ENCODE assay signal across 20 mouse cellular contexts in the genomic region with DNA sequence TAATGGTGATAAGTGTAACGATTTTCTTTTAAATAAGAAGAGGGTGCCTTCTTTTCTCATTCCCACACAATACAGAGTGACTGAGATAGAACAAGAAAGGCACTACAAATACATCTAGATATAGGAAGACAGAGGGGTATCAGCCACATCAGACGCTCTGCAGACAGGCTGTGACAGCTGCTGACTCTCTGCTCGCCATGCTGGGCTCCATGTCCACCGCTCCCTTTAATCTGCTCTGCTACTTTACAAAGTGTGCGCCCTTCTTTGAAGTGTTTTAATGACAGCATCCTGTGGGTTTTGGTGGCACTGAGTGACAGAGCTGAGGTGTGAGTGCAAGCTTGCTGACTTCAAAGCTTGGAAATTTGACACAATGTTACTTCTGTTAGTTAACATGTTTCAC.
DNase-seq lines count a peak whose midpoint lies in the region; ATAC-seq and TF ChIP-seq lines count a peak whose summit lies in the region.
"Had no signal": no experiment of that assay in that cellular context is flagged by ENCODE, and none has a peak within 500 bp of the region (broad histone marks: within the 10 kb centered on the region; RNA-seq: fewer than 3 reads in every experiment).

No protein-coding gene starts in this region.

- TF ChIP-seq POLR2A in brain, embryonic 14.5 days (IDR thresholded peaks at IDR 0.05; ENCODE audit: borderline replicate concordance, extremely low read depth, insufficient read depth, insufficient read length, poor library complexity, severe bottlenecking): no peak

- no peak overlapping the region for H3K27ac ChIP-seq in midbrain, embryonic 11.5 days (ENCODE audit: low read depth, low read length)
- H3K27ac ChIP-seq in midbrain, embryonic 10.5 days (replicated peaks): no peak overlapping the region
- H3K27ac ChIP-seq: embryonic facial prominence, embryonic 10.5 days; embryonic facial prominence, embryonic 12.5 days; forebrain, embryonic 13.5 days had no signal

- no peak for ATAC-seq in midbrain, embryonic 11.5 days (ENCODE audit: low FRiP score)
- ATAC-seq in monocyte, adult 5-6 weeks (replicated peaks; ENCODE audit: insufficient number of reproducible peaks, low FRiP score, low TSS enrichment, poor library complexity, severe bottlenecking): no peak
- ATAC-seq: CD4-positive, CD25-positive, alpha-beta regulatory T cell, adult 4 months; forebrain, embryonic 13.5 days; forebrain, postnatal 0 days had no signal

- no peak overlapping the region for H3K9ac ChIP-seq in midbrain, embryonic 11.5 days (ENCODE audit: low read length)
- H3K9ac ChIP-seq: embryonic facial prominence, embryonic 12.5 days; forebrain, embryonic 13.5 days; forebrain, postnatal 0 days had no signal

- WGBS in midbrain, embryonic 11.5 days: 59% methylated on average over 5 of the region's 5 CpGs
- 77% methylated on average over 5 of the region's 5 CpGs for WGBS in midbrain, embryonic 10.5 days

- TF ChIP-seq CTCF in brain, embryonic 14.5 days (IDR thresholded peaks at IDR 0.05; ENCODE audit: borderline replicate concordance, extremely low read depth, insufficient read depth, insufficient read length): no peak

- no peaks in the 10 kb centered on the region for H3K4me1 ChIP-seq in midbrain, embryonic 11.5 days (ENCODE audit: control insufficient read depth, insufficient read depth, low read length)
- no peaks in the 10 kb centered on the region for H3K4me1 ChIP-seq in midbrain, embryonic 10.5 days
- H3K4me1 ChIP-seq: embryonic facial prominence, embryonic 10.5 days; embryonic facial prominence, embryonic 12.5 days; forebrain, embryonic 13.5 days had no signal

- no peak overlapping the region for H3K4me3 ChIP-seq in midbrain, embryonic 11.5 days (ENCODE audit: low read depth, low read length)
- H3K4me3 ChIP-seq in midbrain, embryonic 10.5 days: no peak overlapping the region
- H3K4me3 ChIP-seq: embryonic facial prominence, embryonic 10.5 days; embryonic facial prominence, embryonic 12.5 days; forebrain, embryonic 13.5 days had no signal

- DNase-seq in midbrain, embryonic 11.5 days (ENCODE audit: low spot score, missing footprints): peak; percentile 31
- DNase-seq in midbrain, embryonic 10.5 days (ENCODE audit: low spot score): no peak
- peak; percentile 54 for DNase-seq in brain, embryonic 14.5 days (ENCODE audit: low read depth)
- no peak for DNase-seq in MN1 (ENCODE audit: low spot score)
- DNase-seq: adrenal gland, adult 2 months; adrenal gland, postnatal 10 days; adrenal gland, postnatal 25 days; cerebellum, adult 11-12 months; cerebellum, adult 2 months; cerebellum, adult 9-10 months; cerebellum, postnatal 10 days; cerebellum, postnatal 25 days; forebrain, postnatal 0 days had no signal

- H3K36me3 ChIP-seq in midbrain, embryonic 11.5 days (ENCODE audit: control insufficient read depth, insufficient read depth, low read length): no peaks in the 10 kb centered on the region
- H3K36me3 ChIP-seq in midbrain, embryonic 10.5 days: no peaks in the 10 kb centered on the region
- H3K36me3 ChIP-seq: embryonic facial prominence, embryonic 10.5 days; embryonic facial prominence, embryonic 12.5 days; G1E had no signal

- H3K9me3 ChIP-seq in midbrain, embryonic 11.5 days (ENCODE audit: control insufficient read depth, low read length): no peaks in the 10 kb centered on the region
- H3K9me3 ChIP-seq in midbrain, embryonic 10.5 days (replicated peaks): no peaks in the 10 kb centered on the region
- H3K9me3 ChIP-seq: embryonic facial prominence, embryonic 10.5 days; embryonic facial prominence, embryonic 12.5 days; forebrain, embryonic 13.5 days had no signal

- H3K27me3 ChIP-seq in midbrain, embryonic 11.5 days (ENCODE audit: control insufficient read depth, insufficient read depth, low read length): no peaks in the 10 kb centered on the region
- H3K27me3 ChIP-seq in midbrain, embryonic 10.5 days (ENCODE audit: low read depth, poor library complexity, severe bottlenecking): no peaks in the 10 kb centered on the region
- H3K27me3 ChIP-seq: CH12.LX; embryonic facial prominence, embryonic 12.5 days; forebrain, embryonic 13.5 days had no signal

- no peak overlapping the region for H3K4me2 ChIP-seq in midbrain, embryonic 11.5 days
- H3K4me2 ChIP-seq: embryonic facial prominence, embryonic 12.5 days; forebrain, embryonic 13.5 days had no signal

Comparison
In these comparisons a context has a peak if more than half of its experiments do, and no peak if none do; other contexts are left out.
1. DNase-seq: peak in midbrain, embryonic 11.5 days (single experiment) and brain, embryonic 14.5 days (single experiment); none in midbrain, embryonic 10.5 days (single experiment) and MN1 (single experiment).